Mouse (Mus musculus) urinary bladder, postnatal 10 days (tissue): ENCODE results near the gene Nptxr.
A peak's percentile ranks its signal among the peaks of the same experiment; 100 is the strongest.

Source experiments
- DNase-seq: peaks from one replicate; pipeline ENCODE4 v3.0.0; 2022; ENCODE audit warnings: low spot score

The Nptxr gene

GRCm38 (mm10) chr15:79752742-79753419 lies 51.7 kb downstream of the Nptxr start:
- no peak for DNase-seq

GRCm38 (mm10) chr15:79751772-79752171 lies 52.8 kb downstream of the Nptxr start:
- no peak for DNase-seq

- no peak for DNase-seq
Measured at GRCm38 (mm10) chr15:79750266-79750665, 54.3 kb downstream of the Nptxr start.

GRCm38 (mm10) chr15:79749162-79749561 lies 55.4 kb downstream of the Nptxr start:
- DNase-seq, result no peak

- no peak for DNase-seq
Measured at GRCm38 (mm10) chr15:79747998-79748397, 56.6 kb downstream of the Nptxr start.

- no peak for DNase-seq
Measured at GRCm38 (mm10) chr15:79745883-79746282, 58.7 kb downstream of the Nptxr start.

GRCm38 (mm10) chr15:79745312-79745711 lies 59.3 kb downstream of the Nptxr start:
- DNase-seq, result no peak

GRCm38 (mm10) chr15:79744742-79745141 lies 59.8 kb downstream of the Nptxr start:
- no peak for DNase-seq

- DNase-seq, result no peak
Measured at GRCm38 (mm10) chr15:79744001-79744400, 60.6 kb downstream of the Nptxr start.

GRCm38 (mm10) chr15:79742706-79743023 lies 61.9 kb downstream of the Nptxr start:
- DNase-seq, result no peak

- peak; percentile 79 for DNase-seq
Measured at GRCm38 (mm10) chr15:79741921-79742705, 62.5 kb downstream of the Nptxr start, which contains the start of gene Sun2. Sun2 (minus strand) TSS chr15:79742536.

GRCm38 (mm10) chr15:79741173-79741858 lies 63.2 kb downstream of the Nptxr start:
- no peak for DNase-seq

GRCm38 (mm10) chr15:79740739-79741138 lies 63.8 kb downstream of the Nptxr start:
- DNase-seq, result no peak
